In genomic region chr5:129886271-129886670, GRCm38 (mm10) we compare ENCODE assay signal across 7 mouse cellular contexts. TPM values are rescaled to one million over a fixed set of nuclear protein-coding genes. Genes with fewer than 3 reads are reported as not detected.
A peak's percentile ranks its signal among the peaks of the same experiment; 100 is the strongest.
DNase-seq lines count a peak whose midpoint lies in the region; ATAC-seq lines count a peak whose summit lies in the region.

No protein-coding gene starts in this region.

- no peaks in the 10 kb centered on the region for H3K9me3 ChIP-seq in hindbrain, embryonic 13.5 days
- no peaks in the 10 kb centered on the region for H3K9me3 ChIP-seq in midbrain, embryonic 11.5 days (ENCODE audit: control insufficient read depth, low read length)

- H3K9ac ChIP-seq in hindbrain, embryonic 13.5 days, result peak overlapping the region; percentile 84
- H3K9ac ChIP-seq in midbrain, embryonic 11.5 days (ENCODE audit: low read length), result peak overlapping the region; percentile 78

- peak overlapping the region; percentile 94 for H3K27ac ChIP-seq in hindbrain, embryonic 13.5 days
- no peak overlapping the region for H3K27ac ChIP-seq in midbrain, embryonic 11.5 days (ENCODE audit: low read depth, low read length)

- H3K36me3 ChIP-seq in hindbrain, embryonic 13.5 days, result peaks cover 31% of the 10 kb centered on the region
- H3K36me3 ChIP-seq in midbrain, embryonic 11.5 days (ENCODE audit: control insufficient read depth, insufficient read depth, low read length), result peaks cover 7% of the 10 kb centered on the region

- peak; percentile 31 for DNase-seq in spleen, adult 12 weeks (ENCODE audit: low spot score)
- DNase-seq in spleen, postnatal 4 days (ENCODE audit: low spot score in 2 of 2), result no peak
- peak; percentile 44 for DNase-seq in c-Kit-negative CD71-positive TER-119-positive erythroid progenitor cells, embryonic 14.5 days (ENCODE audit: low read depth, low spot score)
- DNase-seq in midbrain, embryonic 11.5 days (ENCODE audit: low spot score, missing footprints), result peak; percentile 91
- no peak for DNase-seq in gastrocnemius, adult 18-20 months (ENCODE audit: low spot score)
- DNase-seq in left cerebral cortex, postnatal 36 days (ENCODE audit: low spot score in 2 of 2), result no peak

- no peak for ATAC-seq in hindbrain, embryonic 13.5 days (ENCODE audit: low FRiP score)
- ATAC-seq in midbrain, embryonic 11.5 days (ENCODE audit: low FRiP score), result no peak

- H3K4me3 ChIP-seq in hindbrain, embryonic 13.5 days, result peak overlapping the region; percentile 86
- H3K4me3 ChIP-seq in midbrain, embryonic 11.5 days (ENCODE audit: low read depth, low read length), result peak overlapping the region; percentile 87

- H3K27me3 ChIP-seq in hindbrain, embryonic 13.5 days, result no peaks in the 10 kb centered on the region
- no peaks in the 10 kb centered on the region for H3K27me3 ChIP-seq in midbrain, embryonic 11.5 days (ENCODE audit: control insufficient read depth, insufficient read depth, low read length)

- 38% methylated on average over 10 of the region's 10 CpGs for WGBS in hindbrain, embryonic 13.5 days
- 46% methylated on average over 10 of the region's 10 CpGs for WGBS in midbrain, embryonic 11.5 days

- peaks cover 28% of the 10 kb centered on the region for H3K4me1 ChIP-seq in hindbrain, embryonic 13.5 days (replicated peaks)
- H3K4me1 ChIP-seq in midbrain, embryonic 11.5 days (ENCODE audit: control insufficient read depth, insufficient read depth, low read length), result peaks cover 6% of the 10 kb centered on the region

- peak overlapping the region; percentile 95 for H3K4me2 ChIP-seq in hindbrain, embryonic 13.5 days
- peak overlapping the region; percentile 69 for H3K4me2 ChIP-seq in midbrain, embryonic 11.5 days

- intact Hi-C loops in left cerebral cortex, postnatal 36 days (cut with DNase I), result no loop called here

RNA-seq across cellular contexts. Expression of gene Chchd2, which starts 1.0 kb away (rescaled TPM):
- 858 and 885 TPM in 2 replicates for polyA plus RNA-seq in hindbrain, embryonic 13.5 days (2015; fragmentation: Nextera tagmentation; extraction: Ambion mirVana)
- polyA plus RNA-seq in midbrain, embryonic 11.5 days (2014; fragmentation: Nextera tagmentation; extraction: Ambion mirVana), result 880 and 964 TPM in 2 replicates
- 100 to 1,000 TPM; 609 to 675 TPM for total RNA-seq in gastrocnemius, adult 18-20 months (2021)
- 100 to 1,000 TPM; 406 to 444 TPM for total RNA-seq in left cerebral cortex, postnatal 36 days (2021)

RNA-seq across cellular contexts. Expression of gene Zbed5, which starts 9.3 kb away (rescaled TPM):
- polyA plus RNA-seq in hindbrain, embryonic 13.5 days (2015; fragmentation: Nextera tagmentation; extraction: Ambion mirVana), result 14.6 and 15.1 TPM in 2 replicates
- polyA plus RNA-seq in midbrain, embryonic 11.5 days (2014; fragmentation: Nextera tagmentation; extraction: Ambion mirVana), result 7.1 and 9.3 TPM in 2 replicates
- total RNA-seq in gastrocnemius, adult 18-20 months (2021), result under 1 TPM; 0.32 to 0.64 TPM
- total RNA-seq in left cerebral cortex, postnatal 36 days (2021), result 1 to 10 TPM; 5.1 to 5.6 TPM

RNA-seq across cellular contexts. Expression of gene Phkg1, which starts 12.1 kb away (rescaled TPM):
- 0.30 and 0.40 TPM in 2 replicates for polyA plus RNA-seq in hindbrain, embryonic 13.5 days (2015; fragmentation: Nextera tagmentation; extraction: Ambion mirVana)
- polyA plus RNA-seq in midbrain, embryonic 11.5 days (2014; fragmentation: Nextera tagmentation; extraction: Ambion mirVana), result 0.18 and 0.22 TPM in 2 replicates
- total RNA-seq in gastrocnemius, adult 18-20 months (2021), result 100 to 1,000 TPM; 297 to 369 TPM
- total RNA-seq in left cerebral cortex, postnatal 36 days (2021), result 10 to 100 TPM; 13.8 to 16.3 TPM

RNA-seq across cellular contexts. Expression of gene Nupr1l, which starts 22.1 kb away (rescaled TPM):
- 7.4 and 7.7 TPM in 2 replicates for polyA plus RNA-seq in hindbrain, embryonic 13.5 days (2015; fragmentation: Nextera tagmentation; extraction: Ambion mirVana)
- polyA plus RNA-seq in midbrain, embryonic 11.5 days (2014; fragmentation: Nextera tagmentation; extraction: Ambion mirVana), result 3.7 and 5.4 TPM in 2 replicates
- under 1 TPM; 0.41 to 0.47 TPM for total RNA-seq in gastrocnemius, adult 18-20 months (2021)
- total RNA-seq in left cerebral cortex, postnatal 36 days (2021), result 1 to 10 TPM; 1.1 to 3.8 TPM

RNA-seq across cellular contexts. Expression of gene Sumf2, which starts 39.5 kb away (rescaled TPM):
- polyA plus RNA-seq in hindbrain, embryonic 13.5 days (2015; fragmentation: Nextera tagmentation; extraction: Ambion mirVana), result 31.7 and 37.8 TPM in 2 replicates
- polyA plus RNA-seq in midbrain, embryonic 11.5 days (2014; fragmentation: Nextera tagmentation; extraction: Ambion mirVana), result 48.2 and 53.4 TPM in 2 replicates
- total RNA-seq in gastrocnemius, adult 18-20 months (2021), result 10 to 100 TPM in 1 of 2 experiments, 1 to 10 TPM in 1; 5.8 to 10.1 TPM
- total RNA-seq in left cerebral cortex, postnatal 36 days (2021), result 10 to 100 TPM; 17.3 to 22.5 TPM

Comparison
In these comparisons a context has a peak if more than half of its experiments do, and no peak if none do; other contexts are left out.
1. DNase-seq: peak in spleen, adult 12 weeks (single experiment), c-Kit-negative CD71-positive TER-119-positive erythroid progenitor cells, embryonic 14.5 days (single experiment) and midbrain, embryonic 11.5 days (single experiment); none in spleen, postnatal 4 days (0 of 2), gastrocnemius, adult 18-20 months (single experiment) and left cerebral cortex, postnatal 36 days (0 of 2).
2. RNA of gene Phkg1, which starts 12.1 kb away (total RNA-seq): 297 to 369 TPM in gastrocnemius, adult 18-20 months; 13.8 to 16.3 TPM in left cerebral cortex, postnatal 36 days; every median in the first group is over 10 times any median in the second.